Mouse (Mus musculus) ES-E14 (cell line): ENCODE results near the gene Brat1. TPM values are rescaled to one million over a fixed set of nuclear protein-coding genes. Genes with fewer than 3 reads are reported as not detected.

Source experiments
- DNase-seq: peaks from one replicate; pipeline ENCODE4 v3.0.0-alpha.2; 2013; ENCODE audit warnings: low read depth, low spot score
- H3K27ac ChIP-seq: 2 replicates; pipeline ENCODE4 v1.5.1; 2012; ENCODE audit warnings: low read depth, mild to moderate bottlenecking, low read length, moderate library complexity, mixed read lengths; ENCODE audit not compliant: poor library complexity, insufficient read depth, severe bottlenecking
- H3K36me3 ChIP-seq: 2 replicates; pipeline ENCODE4 v1.6.1; 2012; ENCODE audit warnings: mild to moderate bottlenecking, low read length, moderate library complexity, mixed read lengths; ENCODE audit not compliant: control insufficient read depth, poor library complexity, insufficient read depth, severe bottlenecking
- H3K4me1 ChIP-seq, 2 experiments: fragments of 150-350 bp in 1 of 2; sonication (generic) in 1 of 2; 2 replicates each; pipeline ENCODE4 v1.6.1; 2012; ENCODE audit warnings: low read length in 2 of 2, mild to moderate bottlenecking in 1 of 2, mixed read lengths in 1 of 2; ENCODE audit not compliant: control insufficient read depth in 2 of 2, insufficient read depth in 2 of 2, poor library complexity in 1 of 2
- H3K4me3 ChIP-seq, 2 experiments: fragments of 150-350 bp in 1 of 2; sonication (generic) in 1 of 2; 2 replicates each; pipeline ENCODE4 v1.5.1; 2012; ENCODE audit warnings: low read length in 2 of 2, low read depth in 1 of 2, mild to moderate bottlenecking in 1 of 2, mixed read lengths in 1 of 2; ENCODE audit not compliant: insufficient read depth in 1 of 2, poor library complexity in 1 of 2, severe bottlenecking in 1 of 2
- H3K9ac ChIP-seq: 2 replicates; pipeline ENCODE4 v1.6.1; 2012; ENCODE audit warnings: low read depth, mild to moderate bottlenecking, low read length, mixed read lengths; ENCODE audit not compliant: poor library complexity, insufficient read depth, severe bottlenecking
- H3K9me3 ChIP-seq: fragments of 150-350 bp; sonication (generic); 2 replicates; pipeline ENCODE4 v1.6.1; 2012; ENCODE audit warnings: low read depth, mild to moderate bottlenecking, low read length; ENCODE audit not compliant: control insufficient read depth, insufficient read depth
- CHD2 ChIP-seq: IDR thresholded peaks from 2 replicates; pipeline ENCODE4 v1.6.1; 2014; ENCODE audit warnings: mild to moderate bottlenecking, low read depth, low read length, inconsistent platforms
- HCFC1 ChIP-seq: IDR thresholded peaks from 2 replicates; pipeline ENCODE4 v1.6.1; 2012; ENCODE audit warnings: low read length, inconsistent platforms, borderline replicate concordance; ENCODE audit not compliant: insufficient read depth
- MAFK ChIP-seq: IDR thresholded peaks from 2 replicates; pipeline ENCODE4 v1.6.1; 2014; ENCODE audit warnings: mild to moderate bottlenecking, low read depth, low read length, inconsistent platforms; ENCODE audit not compliant: insufficient read depth
- ZC3H11A ChIP-seq: IDR thresholded peaks from 2 replicates; pipeline ENCODE4 v1.6.1; 2012; ENCODE audit warnings: low read depth, mild to moderate bottlenecking, inconsistent platforms, low read length, borderline replicate concordance
- ZNF384 ChIP-seq: IDR thresholded peaks from 2 replicates; pipeline ENCODE4 v1.6.1; 2012; ENCODE audit warnings: low read depth, low read length, inconsistent platforms
- in situ Hi-C, 2 experiments: fragments of 600-800 bp; cut with MboI; formaldehyde crosslinking; loops; one replicate each; pipeline ENCODE4 v1.15.1; 2025; ENCODE audit warnings: low sequenced_read_pairs in 2 of 2, inconsistent platforms in 1 of 2; ENCODE audit not compliant: unreplicated experiment in 2 of 2
- total RNA-seq: library from RNA; depleted of rRNA; stranded (reverse); fragments of 300-350 nt; gene quantifications from 2 replicates; pipeline ENCODE4 v1.2.3, GENCODE M21; 2012

The Brat1 gene
- total RNA-seq, 1 experiment, result 19.4 TPM

- no peak for DNase-seq
- no peak for TF ChIP-seq ZNF384
- TF ChIP-seq CHD2, result no peak
- no peak for TF ChIP-seq ZC3H11A
- TF ChIP-seq MAFK, result no peak
- no peak for TF ChIP-seq HCFC1
- H3K9ac ChIP-seq, result no peak overlapping the region
- H3K36me3 ChIP-seq, result peaks cover 12% of the 10 kb centered on the region
- peaks cover 0 to 2% of the 10 kb centered on the region in 2 experiments; a peak in 1 of 4 replicates for H3K4me1 ChIP-seq
- H3K9me3 ChIP-seq, result no peaks in the 10 kb centered on the region
- H3K4me3 ChIP-seq, result no peak overlapping the region
- in situ Hi-C loops, result no loop called here
- no peak overlapping the region; the same call in 1 of the 2 replicates for H3K27ac ChIP-seq
Measured at GRCm38 (mm10) chr5:140674036-140674435, 30.8 kb upstream of the Brat1 start.

GRCm38 (mm10) chr5:140675079-140675478, 29.7 kb upstream of the Brat1 start:
- Histone ChIP-seq H3K4me3 (no peak overlapping the region), H3K4me1 (peaks cover 0 to 2% of the 10 kb centered on the region in 2 experiments; a peak in 1 of 4 replicates), H3K27ac (no peak overlapping the region; the same call in 1 of the 2 replicates), H3K9ac (no peak overlapping the region), H3K36me3 (peaks cover 4% of the 10 kb centered on the region; the same call in 1 of the 2 replicates), H3K9me3 (no peaks in the 10 kb centered on the region)
- DNase-seq, result no peak
- no peak for TF ChIP-seq CHD2
- no peak for TF ChIP-seq MAFK
- no peak for TF ChIP-seq ZC3H11A
- TF ChIP-seq HCFC1, result no peak
- TF ChIP-seq ZNF384, result no peak
- in situ Hi-C loops, result no loop called here

GRCm38 (mm10) chr5:140675640-140676039, 29.2 kb upstream of the Brat1 start:
- no peaks in the 10 kb centered on the region; the same call in 1 of the 2 replicates for H3K36me3 ChIP-seq
- H3K4me1 ChIP-seq, result peaks cover 0 to 2% of the 10 kb centered on the region in 2 experiments; a peak in 1 of 4 replicates
- TF ChIP-seq HCFC1 (no peak), MAFK (no peak), CHD2 (no peak), ZNF384 (no peak), ZC3H11A (no peak)
- no peaks in the 10 kb centered on the region for H3K9me3 ChIP-seq
- no peak overlapping the region for H3K4me3 ChIP-seq
- no peak for DNase-seq
- in situ Hi-C loops, result no loop called here
- H3K9ac ChIP-seq, result no peak overlapping the region
- H3K27ac ChIP-seq, result no peak overlapping the region

- Histone ChIP-seq H3K4me1 (peaks cover 0 to 4% of the 10 kb centered on the region in 2 experiments; a peak in 1 of 4 replicates), H3K9me3 (no peaks in the 10 kb centered on the region), H3K9ac (no peak overlapping the region), H3K4me3 (no peak overlapping the region), H3K27ac (no peak overlapping the region), H3K36me3 (no peaks in the 10 kb centered on the region; the same call in 1 of the 2 replicates)
- TF ChIP-seq HCFC1, result no peak
- no peak for TF ChIP-seq CHD2
- TF ChIP-seq ZC3H11A, result no peak
- TF ChIP-seq MAFK, result no peak
- no peak for TF ChIP-seq ZNF384
- in situ Hi-C loops, result no loop called here
- no peak for DNase-seq
Measured at GRCm38 (mm10) chr5:140677137-140677536, 27.7 kb upstream of the Brat1 start.

- DNase-seq, result no peak
- in situ Hi-C loops, result no loop called here
- TF ChIP-seq CHD2, result no peak
- no peak for TF ChIP-seq HCFC1
- TF ChIP-seq ZNF384, result no peak
- no peak for TF ChIP-seq ZC3H11A
- H3K9me3 ChIP-seq, result no peaks in the 10 kb centered on the region
- H3K9ac ChIP-seq, result no peak overlapping the region
- H3K4me3 ChIP-seq, result no peak overlapping the region
- no peak overlapping the region for H3K27ac ChIP-seq
- H3K4me1 ChIP-seq, result peaks cover 0 to 4% of the 10 kb centered on the region in 2 experiments; a peak in 1 of 4 replicates
- H3K36me3 ChIP-seq, result no peaks in the 10 kb centered on the region; the same call in 1 of the 2 replicates
Measured at GRCm38 (mm10) chr5:140680051-140680450, 24.8 kb upstream of the Brat1 start.
